Mouse (Mus musculus) natural killer cell, adult 2 months (primary cell): ENCODE results near the gene Epha4.

ENCODE experiments used
- DNase-seq, 2 experiments: peaks; one replicate each; pipeline ENCODE4 v3.0.0; 2022; ENCODE audit warnings: low spot score in 2 of 2

Epha4 gene

GRCm38 (mm10) chr1:77407417-77407816 is 107.5 kb downstream of the Epha4 start:
- no peak for DNase-seq

DNA sequence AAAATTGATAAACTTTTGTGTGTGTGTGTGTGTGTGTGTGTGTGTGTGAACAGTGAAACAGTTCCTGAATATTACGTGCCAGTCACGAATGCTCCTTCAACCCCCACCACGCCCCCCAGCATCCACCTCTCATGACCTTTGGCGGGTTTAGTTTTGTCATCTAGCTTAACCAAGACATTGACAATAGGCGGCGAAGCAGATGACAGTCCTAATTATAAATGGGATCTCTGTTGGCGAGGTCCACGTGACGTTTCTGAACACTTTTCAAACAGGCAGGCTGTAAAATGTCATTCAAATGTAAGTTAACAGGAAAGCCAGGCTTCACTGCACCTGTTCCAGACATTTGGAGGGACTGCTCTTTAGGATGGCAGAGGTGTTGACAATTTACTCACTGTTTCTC is 108.3 kb downstream of the Epha4 start:
- no peak for DNase-seq

GRCm38 (mm10) chr1:77404537-77404936 is 110.4 kb downstream of the Epha4 start:
- no peak for DNase-seq

- no peak for DNase-seq
These were observed 111.9 kb downstream of the Epha4 start for GRCm38 (mm10) chr1:77402942-77403341.

- no peak for DNase-seq
These were observed 113.4 kb downstream of the Epha4 start for GRCm38 (mm10) chr1:77401465-77401864.

DNA sequence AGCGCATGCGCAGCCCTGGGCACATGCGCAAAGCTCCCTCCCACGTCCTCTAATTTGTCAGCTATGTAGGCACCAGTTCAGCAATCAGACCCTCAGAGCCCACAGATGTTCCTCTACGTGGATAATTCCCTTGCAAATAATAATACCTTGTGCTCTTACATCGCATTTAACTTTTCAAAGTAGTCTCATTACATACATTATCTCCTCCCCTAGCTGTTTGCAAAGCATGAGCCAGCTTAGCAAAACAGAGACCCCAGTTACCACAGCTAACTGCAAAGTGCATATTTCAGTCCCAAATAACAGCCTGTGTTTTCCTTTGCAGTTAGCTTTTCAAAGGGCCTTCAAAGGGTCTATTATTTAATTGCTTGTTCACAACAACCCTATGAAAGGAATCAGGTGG is 123.3 kb downstream of the Epha4 start:
- DNase-seq = no peak

DNA sequence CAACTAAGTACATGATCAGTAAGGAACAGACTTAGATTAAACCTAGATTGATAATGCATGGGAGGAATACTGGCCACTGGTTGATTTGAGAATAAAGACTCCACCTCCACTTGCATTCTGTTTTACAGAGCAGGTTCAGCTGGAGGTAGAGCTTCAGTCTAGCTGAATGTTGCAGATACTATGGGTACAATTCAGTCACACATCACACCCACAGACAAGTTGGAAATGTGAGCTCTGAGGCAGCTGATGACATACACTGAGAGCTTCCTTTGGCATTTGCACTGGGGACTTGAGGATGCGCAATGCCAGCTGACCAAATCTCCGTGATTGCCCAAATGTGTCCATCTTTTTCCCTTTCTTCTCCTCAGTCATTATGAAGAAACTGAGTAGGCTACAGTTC is 125.8 kb downstream of the Epha4 start:
- no peak for DNase-seq

DNA sequence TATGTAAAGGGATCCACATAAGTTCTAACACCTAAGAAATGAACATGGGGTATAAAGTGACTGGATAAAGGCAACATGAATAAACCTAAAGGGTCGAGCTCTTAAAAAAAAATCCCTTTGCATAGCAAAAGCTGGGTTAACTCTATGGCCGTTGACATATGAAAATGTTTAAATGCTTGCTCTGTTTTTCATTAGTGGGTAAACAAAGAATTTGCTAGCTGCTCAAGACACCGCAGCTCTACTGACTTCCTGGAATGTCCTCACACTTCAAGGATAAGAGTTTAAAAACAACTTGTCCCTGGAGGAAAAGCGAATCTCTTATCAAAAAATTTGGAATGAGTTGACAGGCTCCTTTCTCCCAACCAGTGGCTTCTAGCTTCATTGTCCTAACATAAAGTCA is 126.3 kb downstream of the Epha4 start:
- no peak for DNase-seq

DNA sequence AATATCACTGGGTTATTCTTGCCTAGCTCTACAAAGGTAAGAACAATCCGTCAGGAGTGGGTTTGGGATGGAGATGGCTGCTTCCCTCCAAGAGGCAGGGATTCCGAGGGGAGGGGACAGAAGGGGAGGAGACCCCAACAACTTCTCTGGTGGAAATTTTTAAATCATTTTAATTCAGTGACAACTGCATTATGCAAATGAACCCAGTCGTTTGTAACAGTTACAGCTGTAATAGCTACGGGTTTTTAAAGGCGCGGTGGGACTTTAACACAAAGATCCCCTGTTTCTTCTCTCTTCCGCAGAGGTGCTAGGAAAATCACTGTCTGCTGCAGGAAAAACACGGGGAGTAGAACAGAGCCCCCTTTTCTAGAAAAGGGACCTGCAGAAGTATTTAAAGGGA is 129.3 kb downstream of the Epha4 start:
- DNase-seq = no peak

- DNase-seq = no peak
These were observed 131.4 kb downstream of the Epha4 start for GRCm38 (mm10) chr1:77383466-77383865.

- no peak for DNase-seq
These were observed 137.3 kb downstream of the Epha4 start for GRCm38 (mm10) chr1:77377550-77377980.

DNA sequence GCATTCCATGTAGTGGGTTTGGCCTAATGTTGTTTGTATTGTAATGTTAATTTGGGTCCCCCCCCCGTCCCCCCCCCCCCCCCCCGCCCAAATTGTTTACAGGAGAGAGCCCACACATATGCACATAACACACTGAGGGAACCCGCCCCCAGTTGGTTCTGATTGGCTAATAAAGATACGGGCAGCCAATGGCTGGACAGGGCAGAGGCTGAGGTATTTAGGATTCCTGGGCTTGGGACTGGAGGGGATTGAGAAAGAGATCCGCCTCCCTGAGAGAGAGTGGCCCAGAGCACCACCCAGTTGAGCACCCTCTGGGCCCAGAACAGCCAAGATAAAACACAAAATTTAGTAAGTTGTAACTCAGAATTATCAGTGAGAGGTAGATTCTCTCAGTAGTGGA is 140.8 kb downstream of the Epha4 start:
- DNase-seq = no peak

- no peak for DNase-seq
These were observed 144.0 kb downstream of the Epha4 start for GRCm38 (mm10) chr1:77370921-77371320.

- DNase-seq = no peak
These were observed 145.5 kb downstream of the Epha4 start for GRCm38 (mm10) chr1:77369255-77369837.

GRCm38 (mm10) chr1:77365850-77366249 is 149.0 kb downstream of the Epha4 start:
- no peak for DNase-seq

GRCm38 (mm10) chr1:77364596-77364995 is 150.3 kb downstream of the Epha4 start:
- DNase-seq = no peak

GRCm38 (mm10) chr1:77363848-77364247 is 151.0 kb downstream of the Epha4 start:
- no peak for DNase-seq

- DNase-seq = no peak
These were observed 168.4 kb downstream of the Epha4 start for GRCm38 (mm10) chr1:77346459-77346858.

GRCm38 (mm10) chr1:77343792-77344191 is 171.1 kb downstream of the Epha4 start:
- DNase-seq = no peak

GRCm38 (mm10) chr1:77339701-77340100 is 175.2 kb downstream of the Epha4 start:
- no peak for DNase-seq

- DNase-seq = no peak
These were observed 176.5 kb downstream of the Epha4 start for GRCm38 (mm10) chr1:77338346-77338745.

GRCm38 (mm10) chr1:77336937-77337336 is 178.0 kb downstream of the Epha4 start:
- DNase-seq = no peak

- no peak for DNase-seq
These were observed 196.2 kb downstream of the Epha4 start for GRCm38 (mm10) chr1:77318597-77319127.
